Mouse (Mus musculus): ENCODE data around the gene Lipm. TPM values are rescaled to one million over a fixed set of nuclear protein-coding genes. Genes with fewer than 3 reads are reported as not detected.

Gene Lipm
- total RNA-seq, 4 experiments from 2014 or later = not detected

DNA sequence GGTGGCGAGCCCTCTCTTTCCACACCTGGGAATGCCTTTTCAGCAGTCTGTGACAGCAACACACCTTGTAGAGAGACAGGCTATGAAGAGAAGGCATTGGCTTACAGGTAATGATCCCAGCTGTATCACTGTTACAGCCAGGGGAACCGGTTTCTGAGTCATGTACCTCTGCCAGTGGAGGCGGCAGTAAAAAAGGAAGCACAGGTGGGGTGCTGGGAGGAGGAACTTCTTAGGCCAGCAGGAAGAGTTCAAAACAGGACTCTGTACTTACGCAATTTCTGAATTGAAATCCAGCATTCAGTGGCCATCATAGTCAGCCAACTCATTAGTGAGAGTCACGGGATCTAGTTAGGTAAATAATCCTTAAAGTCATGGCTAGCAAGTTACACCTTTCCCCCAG lies 65.2 kb downstream of the Lipm start, which contains the start of gene Ankrd22:
Gene Ankrd22 (minus strand): TSS at position 163 of the 400 bp plus-strand sequence.
- no peak for DNase-seq (ENCODE audit: low spot score in 2 of 2)

DNA sequence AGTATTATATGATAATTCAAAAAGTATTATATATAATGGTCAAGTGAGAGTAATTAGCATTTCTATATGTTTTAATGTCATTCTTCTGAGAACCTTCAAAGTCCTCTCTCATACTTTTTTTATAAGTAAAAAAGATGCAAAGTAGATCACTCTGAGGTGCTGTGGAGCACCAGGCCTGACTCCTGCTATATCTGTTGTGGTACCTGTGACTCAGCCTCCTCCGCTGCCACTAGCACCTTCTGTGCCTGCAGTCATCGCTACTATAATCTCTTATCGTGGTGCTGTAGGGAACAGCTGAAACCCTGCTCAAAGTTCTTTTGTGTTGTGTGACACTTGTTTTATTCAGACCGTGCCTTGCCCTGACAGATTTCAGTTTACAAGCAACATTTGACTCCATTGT lies 65.7 kb downstream of the Lipm start:
- DNase-seq (ENCODE audit: low spot score in 2 of 2) = no peak

DNA sequence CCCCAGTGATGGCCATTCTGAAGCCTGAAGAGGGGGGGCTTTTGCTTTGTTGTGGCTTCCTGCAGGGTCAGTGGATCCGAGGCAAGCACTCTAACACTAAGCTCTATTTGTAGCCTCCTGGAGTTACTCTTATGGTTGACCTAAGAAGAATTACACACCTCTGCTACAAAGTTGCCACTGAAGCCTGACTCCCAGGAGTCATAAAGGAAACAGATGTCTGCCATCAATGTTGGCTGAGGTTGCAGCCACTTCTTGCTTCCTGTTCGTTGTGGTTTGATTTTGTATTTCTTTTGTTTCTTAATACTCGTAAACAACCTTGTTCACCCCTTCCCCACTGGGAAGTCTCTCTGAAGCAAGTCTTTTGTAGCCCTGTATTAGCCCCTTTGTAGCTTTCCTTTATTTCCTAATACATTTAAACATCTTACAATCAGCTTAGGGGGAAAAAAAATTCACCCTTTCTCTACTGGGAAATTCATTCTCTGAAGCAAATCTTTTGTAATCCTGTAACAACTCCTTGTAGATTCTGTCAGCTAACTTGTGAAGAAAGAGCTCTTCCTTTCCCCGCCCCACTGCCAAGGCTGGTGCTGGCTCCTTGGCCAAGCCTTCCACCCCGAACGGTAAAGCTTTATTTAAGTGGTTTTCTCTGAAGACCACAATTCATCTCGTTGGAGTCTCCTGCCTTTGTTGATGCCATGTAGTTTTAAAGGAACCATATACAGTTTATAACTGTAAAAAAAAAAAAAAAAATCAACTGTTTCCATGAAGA lies 67.3 kb downstream of the Lipm start:
- DNase-seq (ENCODE audit: low spot score in 2 of 2) = no peak

DNA sequence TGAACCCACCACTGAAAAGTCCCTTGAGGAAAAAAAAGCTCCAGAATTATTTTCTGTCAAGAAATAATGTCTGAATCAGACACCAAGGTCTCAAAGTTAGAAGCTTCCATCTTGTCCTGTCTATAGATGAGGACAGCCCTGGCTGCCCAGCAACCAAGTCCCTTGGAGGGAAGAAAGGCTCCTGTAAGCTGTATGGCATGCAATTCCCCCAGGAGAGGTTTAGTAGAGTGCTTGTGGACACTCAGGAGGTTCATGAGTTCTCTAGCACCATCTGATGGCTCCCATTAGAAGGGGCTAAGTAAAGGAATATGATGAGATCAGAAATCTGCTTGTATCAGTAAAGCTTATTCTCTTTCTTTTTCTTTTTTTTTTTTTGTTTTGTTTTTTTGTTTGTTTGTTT lies 68.4 kb downstream of the Lipm start:
- DNase-seq (ENCODE audit: low spot score in 2 of 2) = no peak

DNA sequence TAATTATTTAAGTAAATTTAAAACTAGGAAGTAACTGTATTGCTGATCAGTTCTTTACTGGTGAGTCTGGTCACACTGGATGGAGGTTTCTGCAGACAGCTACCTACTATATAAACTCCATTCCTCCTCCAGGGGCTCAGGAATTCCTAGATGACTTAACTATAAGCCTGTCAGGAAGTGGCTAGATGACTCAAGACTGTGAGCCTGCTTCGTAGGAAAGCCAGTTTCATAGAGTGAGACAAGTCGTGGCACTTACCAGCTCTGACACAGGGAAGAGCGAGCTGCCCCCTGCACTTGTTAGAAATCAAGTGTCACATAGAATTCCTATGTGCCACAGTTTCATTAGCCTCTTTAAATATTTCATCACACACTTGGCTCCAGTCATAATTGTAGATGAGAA lies 70.4 kb downstream of the Lipm start:
- no peak for DNase-seq (ENCODE audit: low spot score in 2 of 2)

Small RNAs within 50 kb of the gene (microRNA-seq; reads per million reads assigned to microRNA genes)
- not detected for gene Gm23334

Other genes starting within 250 kb of the Lipm start
- gene Lipf, start 139.7 kb upstream of the Lipm start, total RNA-seq (2022) = under 1 TPM in 1 of 4 experiments, not detected in 3; 0.20 TPM
- gene Lipk, start 92.6 kb upstream of the Lipm start, total RNA-seq (2022) = not detected
- gene Lipn, start 33.6 kb upstream of the Lipm start, total RNA-seq (2022) = not detected
- not detected for gene Ankrd22, start 65.1 kb downstream of the Lipm start, total RNA-seq (2022)
- gene Stambpl1, start 91.3 kb downstream of the Lipm start, total RNA-seq (2022) = under 1 TPM; 0.48 to 0.80 (median 0.57) TPM
- 10 to 100 TPM; 35.5 to 61.5 (median 44.4) TPM for gene Acta2, start 154.7 kb downstream of the Lipm start, total RNA-seq (2022)
- gene Fas, start 189.7 kb downstream of the Lipm start, total RNA-seq (2022) = 1 to 10 TPM; 1.7 to 5.1 (median 4.2) TPM

Data from gastrocnemius, adult 8-10 months (tissue).